Mouse (Mus musculus) G1E (cell line): Measurements from ENCODE around the gene Primpol. TPM values are rescaled to one million over a fixed set of nuclear protein-coding genes. Genes with fewer than 3 reads are reported as not detected.

Experiments
- ATAC-seq: 2 replicates; pipeline ENCODE4 v1.8.0; 2016; ENCODE audit warnings: mild to moderate bottlenecking; ENCODE audit not compliant: insufficient number of reproducible peaks, poor library complexity, low FRiP score, severe bottlenecking; ENCODE audit errors: extremely low read depth
- DNase-seq: peaks from one replicate; pipeline ENCODE4 v3.0.0; 2012; ENCODE audit warnings: low spot score
- H3K27me3 ChIP-seq: 2 replicates; pipeline ENCODE4 v1.6.1; 2012; ENCODE audit warnings: mild to moderate bottlenecking, low read length, inconsistent platforms; ENCODE audit not compliant: insufficient read depth
- H3K36me3 ChIP-seq: replicated peaks from 2 replicates; pipeline ENCODE3; 2012; ENCODE audit warnings: mild to moderate bottlenecking, inconsistent platforms
- H3K4me1 ChIP-seq: 2 replicates; pipeline ENCODE4 v1.6.1; 2012; ENCODE audit warnings: low read depth, low read length, inconsistent platforms, mixed read lengths; ENCODE audit not compliant: insufficient read depth
- H3K4me3 ChIP-seq: 2 replicates; pipeline ENCODE4 v1.5.1; 2012; ENCODE audit warnings: low read depth, mild to moderate bottlenecking, inconsistent platforms, low read length, moderate library complexity, mixed read lengths
- H3K9me3 ChIP-seq: replicated peaks from 2 replicates; pipeline ENCODE4 v1.6.1; 2012; ENCODE audit warnings: inconsistent platforms
- CTCF ChIP-seq: IDR thresholded peaks from 2 replicates; pipeline ENCODE4 v1.5.1; 2012; ENCODE audit warnings: low read depth, low read length, inconsistent platforms, mixed read lengths
- GATA1 ChIP-seq: IDR thresholded peaks from 2 replicates; pipeline ENCODE4 v1.6.1; 2012; ENCODE audit warnings: borderline replicate concordance, low read length, inconsistent platforms, mixed read lengths
- GATA2 ChIP-seq: IDR thresholded peaks from 2 replicates; pipeline ENCODE4 v1.6.1; 2012; ENCODE audit warnings: low read depth, low read length, inconsistent platforms, borderline replicate concordance
- POLR2AphosphoS5 ChIP-seq: IDR thresholded peaks from 2 replicates; pipeline ENCODE4 v1.6.1; 2012; ENCODE audit warnings: low read depth, low read length, inconsistent platforms; ENCODE audit not compliant: insufficient replicate concordance
- TAL1 ChIP-seq: conservative IDR thresholded peaks from 2 replicates; pipeline ENCODE4 v1.6.1; 2012; ENCODE audit warnings: low read depth, low read length, inconsistent platforms, mixed read lengths
- polyA plus RNA-seq: library from polyadenylated mRNA; stranded (reverse); fragments of >175 nt; gene quantifications from 2 replicates; pipeline ENCODE4 v1.2.3, GENCODE M21; 2012
- total RNA-seq, 2 experiments: library from RNA; stranded (forward) in 1 of 2; stranded (reverse) in 1 of 2; fragments of 200-1000 nt in 1 of 2; fragments of >200 nt in 1 of 2; fragmentation: Nextera tagmentation in 1 of 2; gene quantifications; 2 replicates each; pipeline ENCODE4 v1.2.3; 2014 to 2017

Gene Primpol
- total and polyA plus RNA-seq, 3 experiments = 5.3 to 137 (median 39.6) TPM

- Histone ChIP-seq H3K4me3 (no peak overlapping the region), H3K4me1 (peaks cover 71% of the 10 kb centered on the region), H3K9me3 (no peaks in the 10 kb centered on the region), H3K36me3 (peaks cover 73% of the 10 kb centered on the region), H3K27me3 (no peaks in the 10 kb centered on the region)
- TF ChIP-seq POLR2AphosphoS5 (no peak), TAL1 (no peak)
- ATAC-seq (no peak), DNase-seq (no peak)
These were observed 18.9 kb downstream of the Primpol start for GRCm38 (mm10) chr8:46598114-46598513.

- Histone ChIP-seq H3K27me3 (no peaks in the 10 kb centered on the region), H3K9me3 (no peaks in the 10 kb centered on the region), H3K4me3 (no peak overlapping the region), H3K36me3 (peaks cover 72% of the 10 kb centered on the region), H3K4me1 (peaks cover 73% of the 10 kb centered on the region)
- TF ChIP-seq GATA2 (no peak), GATA1 (no peak), POLR2AphosphoS5 (no peak), TAL1 (no peak), CTCF (no peak)
- DNase-seq (no peak), ATAC-seq (no peak)
These were observed 19.6 kb downstream of the Primpol start for GRCm38 (mm10) chr8:46597411-46597810.

- H3K4me3 ChIP-seq = no peak overlapping the region
- no peak for DNase-seq
- peaks cover 76% of the 10 kb centered on the region for H3K4me1 ChIP-seq
- peaks cover 70% of the 10 kb centered on the region for H3K36me3 ChIP-seq
- H3K9me3 ChIP-seq = no peaks in the 10 kb centered on the region
- ATAC-seq = no peak
- TF ChIP-seq CTCF (no peak), POLR2AphosphoS5 (no peak), TAL1 (no peak), GATA2 (no peak), GATA1 (no peak)
- no peaks in the 10 kb centered on the region for H3K27me3 ChIP-seq
These were observed 20.5 kb downstream of the Primpol start for GRCm38 (mm10) chr8:46596530-46596929.

- no peaks in the 10 kb centered on the region for H3K27me3 ChIP-seq
- H3K9me3 ChIP-seq = no peaks in the 10 kb centered on the region
- peak; percentile 88 for ATAC-seq
- DNase-seq = peak; percentile 26
- no peak for TF ChIP-seq GATA2
- no peak; the same call in 1 of the 2 replicates for TF ChIP-seq TAL1
- no peak for TF ChIP-seq CTCF
- no peak overlapping the region for H3K4me3 ChIP-seq
- peaks cover 73% of the 10 kb centered on the region for H3K4me1 ChIP-seq
- peaks cover 66% of the 10 kb centered on the region for H3K36me3 ChIP-seq
These were observed 21.4 kb downstream of the Primpol start for GRCm38 (mm10) chr8:46595593-46595992.

DNA sequence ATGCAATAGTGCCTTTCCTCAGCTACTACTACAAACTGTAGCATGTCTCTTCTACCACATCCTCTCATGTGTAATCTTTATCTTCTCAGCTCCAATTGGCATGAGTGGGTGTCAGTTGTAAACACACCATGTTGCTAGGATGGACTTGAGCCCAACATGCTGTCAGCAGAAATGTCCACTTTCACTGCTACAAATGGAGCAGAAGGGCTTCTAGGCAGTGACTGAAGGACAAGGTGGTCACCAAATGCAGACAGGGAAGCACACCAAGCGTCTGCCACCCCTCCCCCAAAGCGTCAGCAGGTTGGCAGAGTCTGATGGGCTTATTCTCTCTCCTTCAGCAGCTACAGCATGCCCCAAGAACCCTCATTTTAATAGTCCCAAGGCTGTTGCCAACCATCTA lies 23.2 kb downstream of the Primpol start:
- H3K9me3 ChIP-seq = no peaks in the 10 kb centered on the region
- TF ChIP-seq GATA1 (no peak), POLR2AphosphoS5 (no peak), TAL1 (no peak), CTCF (no peak), GATA2 (no peak)
- peaks cover 62% of the 10 kb centered on the region for H3K36me3 ChIP-seq
- ATAC-seq (no peak), DNase-seq (no peak)
- H3K27me3 ChIP-seq = no peaks in the 10 kb centered on the region
- peaks cover 75% of the 10 kb centered on the region for H3K4me1 ChIP-seq
- no peak overlapping the region; the same call in 1 of the 2 replicates for H3K4me3 ChIP-seq

DNA sequence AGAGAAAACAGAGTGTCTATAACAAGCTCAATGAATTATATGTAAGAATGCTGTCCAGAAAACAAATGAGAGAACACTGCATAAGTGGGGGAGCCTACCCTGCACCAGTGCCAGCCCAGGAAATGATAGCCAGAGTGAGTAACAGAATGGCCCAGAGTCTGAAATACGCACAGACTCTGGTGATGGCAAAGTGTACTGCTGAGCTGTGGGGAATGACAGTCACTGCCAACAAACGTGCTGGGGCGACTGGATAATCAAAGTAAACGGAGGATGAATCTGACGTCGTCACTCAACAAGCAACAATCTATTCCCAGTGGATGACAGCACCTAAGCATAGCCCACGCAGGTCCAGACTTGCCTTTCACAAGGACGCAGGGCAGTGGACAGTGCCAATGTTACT lies 23.9 kb downstream of the Primpol start:
- DNase-seq (no peak), ATAC-seq (no peak)
- H3K36me3 ChIP-seq = peaks cover 55% of the 10 kb centered on the region
- TF ChIP-seq POLR2AphosphoS5 (no peak), TAL1 (no peak), CTCF (no peak), GATA1 (no peak), GATA2 (no peak)
- no peaks in the 10 kb centered on the region for H3K9me3 ChIP-seq
- no peak overlapping the region for H3K4me3 ChIP-seq
- no peaks in the 10 kb centered on the region for H3K27me3 ChIP-seq
- peaks cover 69% of the 10 kb centered on the region for H3K4me1 ChIP-seq

- Histone ChIP-seq H3K4me1 (peaks cover 64% of the 10 kb centered on the region), H3K4me3 (no peak overlapping the region), H3K36me3 (peaks cover 45% of the 10 kb centered on the region), H3K27me3 (no peaks in the 10 kb centered on the region), H3K9me3 (no peaks in the 10 kb centered on the region)
- TF ChIP-seq CTCF = no peak
- TF ChIP-seq TAL1 = peak; percentile 84
- no peak for TF ChIP-seq GATA2
- peak; percentile 33 for DNase-seq
- ATAC-seq = peak; percentile 67
These were observed 28.3 kb downstream of the Primpol start for GRCm38 (mm10) chr8:46588663-46589062.
